Mouse (Mus musculus): Measurements from ENCODE around the gene Znrf3.

Znrf3 gene

DNA sequence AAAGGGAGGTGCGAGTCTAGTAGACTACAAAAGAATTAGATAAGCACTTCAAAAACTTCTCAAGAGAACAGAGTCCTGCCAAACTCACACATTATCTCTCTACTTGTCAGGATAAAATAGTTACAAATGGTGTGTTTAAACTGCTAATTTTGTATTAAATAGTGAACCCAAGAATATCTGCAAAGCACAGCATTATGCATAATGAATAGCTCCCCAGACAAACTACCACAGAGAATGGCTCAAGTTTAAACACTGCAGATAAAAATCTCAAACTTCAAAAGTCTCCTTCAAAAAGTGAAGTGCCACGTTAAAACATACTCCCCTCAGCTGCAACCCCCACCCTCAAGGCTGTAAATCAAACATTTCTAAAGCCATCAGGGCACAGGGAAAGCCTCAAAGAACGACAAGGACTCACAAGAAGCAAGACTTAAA lies 2.0 kb downstream of the Znrf3 start:
- no peak for DNase-seq (ENCODE audit: low spot score)

DNA sequence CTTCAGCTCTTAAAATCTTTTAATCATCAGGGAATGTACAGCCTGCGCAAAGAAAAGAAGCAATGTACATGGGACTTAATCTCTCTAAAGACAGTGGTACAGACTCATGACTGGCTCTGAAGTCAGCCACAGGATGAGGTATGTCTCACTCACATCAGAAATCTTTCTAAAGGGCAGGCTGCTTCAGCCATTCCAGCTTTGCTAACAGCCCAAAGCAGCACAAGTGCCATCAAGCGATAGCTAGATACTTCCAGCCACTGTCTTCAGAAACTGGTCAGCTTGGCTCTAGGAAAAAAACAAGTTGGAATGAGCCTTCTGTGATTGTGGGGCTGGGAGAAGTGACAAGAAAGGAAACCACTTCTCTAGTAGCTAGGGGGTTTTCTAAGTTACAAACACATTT lies 7.0 kb downstream of the Znrf3 start:
- no peak for DNase-seq (ENCODE audit: low spot score)

DNA sequence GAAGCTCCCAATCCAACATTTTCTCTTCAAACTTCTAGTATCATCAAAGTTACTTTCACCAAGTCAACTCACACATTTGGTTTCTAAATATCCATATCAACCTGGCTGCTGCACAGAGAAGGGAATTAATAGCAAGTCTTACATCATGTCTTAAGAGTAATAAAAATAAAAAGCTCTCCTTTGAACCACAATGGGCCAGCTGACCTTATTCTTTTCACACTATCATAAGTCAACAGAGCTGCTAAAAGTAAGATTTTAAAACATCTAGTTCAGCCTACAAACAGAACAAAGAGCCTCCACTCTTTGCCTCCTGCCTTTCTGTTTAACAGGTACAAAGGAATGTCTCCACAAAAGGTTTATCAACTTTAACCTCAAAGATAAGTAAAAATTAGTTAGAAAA lies 7.7 kb downstream of the Znrf3 start:
- DNase-seq (ENCODE audit: low spot score) = no peak

DNA sequence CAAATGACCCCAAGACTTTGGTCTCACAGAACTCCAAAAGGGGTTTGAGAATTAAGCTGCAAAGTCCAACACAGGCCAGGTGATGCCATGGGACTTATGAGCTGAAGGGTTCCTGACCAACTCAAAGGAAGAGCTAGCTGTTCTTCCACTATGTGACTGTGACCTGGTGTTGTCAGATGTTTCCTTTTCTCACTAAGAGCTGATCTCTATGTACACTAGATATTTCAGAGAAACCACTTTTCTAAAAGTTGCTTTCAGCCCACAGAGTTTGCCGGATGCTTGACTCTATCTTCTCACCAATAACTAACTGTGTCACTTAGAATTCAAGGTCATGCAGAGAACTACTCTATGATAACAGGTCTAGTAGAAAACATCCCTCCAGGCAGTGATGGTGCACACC lies 9.2 kb downstream of the Znrf3 start:
- no peak for DNase-seq (ENCODE audit: low spot score)

DNA sequence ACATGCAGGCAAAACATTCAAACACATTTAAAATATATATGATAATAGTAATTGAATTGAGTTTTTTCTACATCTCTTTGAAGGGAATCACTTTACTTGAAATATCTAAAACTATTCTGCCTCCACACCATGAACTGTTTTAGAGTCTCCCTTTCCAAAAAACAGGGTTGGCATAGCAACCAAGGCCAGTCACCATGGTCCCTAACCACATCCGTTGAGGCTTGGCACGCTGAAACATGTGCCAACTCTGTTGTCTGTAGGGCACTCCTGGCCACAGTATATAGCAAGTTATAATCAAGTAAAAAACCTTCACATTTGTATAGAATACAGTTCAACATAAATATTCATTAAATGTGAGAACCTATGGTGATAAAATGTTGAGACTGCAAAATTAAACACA lies 12.3 kb downstream of the Znrf3 start:
- DNase-seq (ENCODE audit: low spot score) = no peak

DNA sequence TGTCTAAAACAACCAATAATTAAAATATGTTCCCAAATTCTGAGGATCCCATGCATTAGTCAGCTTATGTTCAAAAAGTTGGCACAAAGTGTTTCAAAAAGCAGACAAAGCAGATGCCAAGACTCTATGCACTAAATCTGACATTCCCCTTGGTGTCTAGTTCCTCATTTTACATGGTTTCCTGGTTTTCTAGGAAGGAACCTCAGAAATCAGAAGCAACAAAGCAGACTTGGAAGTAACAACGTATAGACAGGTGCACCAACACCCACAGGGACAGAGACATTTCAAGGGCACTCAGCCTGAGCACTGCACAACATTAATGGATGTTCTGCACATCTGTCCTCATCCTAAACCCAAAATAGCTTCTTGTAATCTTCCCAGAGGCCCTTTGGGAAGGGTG lies 13.8 kb downstream of the Znrf3 start:
- DNase-seq (ENCODE audit: low spot score) = no peak

DNA sequence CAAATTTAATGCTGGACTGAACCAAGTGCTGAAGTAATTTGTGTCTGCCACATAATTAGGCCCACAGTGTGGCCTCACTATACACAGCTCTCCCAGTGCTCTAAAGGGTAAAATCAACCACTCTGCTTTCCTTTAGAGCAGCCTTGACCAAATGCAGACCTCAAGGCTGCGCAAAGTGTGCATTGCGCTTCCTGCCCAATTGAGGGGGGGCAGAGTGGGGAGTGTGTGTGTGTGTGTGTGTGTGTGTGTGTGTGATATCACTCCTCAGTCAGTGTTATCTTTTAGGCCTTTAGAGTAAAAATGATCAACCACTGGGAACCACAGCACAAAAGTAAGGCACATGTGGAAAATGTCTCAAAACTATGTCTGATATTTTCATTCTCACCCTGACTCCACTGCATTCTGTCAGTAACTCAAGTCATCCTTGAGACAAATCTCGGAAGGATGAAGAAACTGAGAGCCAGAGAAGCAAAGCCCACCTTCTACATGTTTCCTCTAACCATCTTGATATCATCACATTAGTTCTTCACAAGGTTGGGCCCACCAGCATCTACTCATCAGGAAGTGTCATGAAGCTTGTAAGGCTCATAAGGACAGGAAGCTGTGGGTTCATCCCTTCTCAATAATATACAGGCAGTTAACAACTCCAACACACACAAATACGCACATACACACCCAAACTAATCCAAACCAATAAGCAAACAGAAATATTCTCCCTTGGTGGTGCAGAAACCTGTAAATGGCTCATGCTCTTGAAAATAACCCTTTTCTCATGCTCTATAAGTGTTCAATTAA lies 15.1 kb downstream of the Znrf3 start:
- DNase-seq (ENCODE audit: low spot score) = no peak

DNA sequence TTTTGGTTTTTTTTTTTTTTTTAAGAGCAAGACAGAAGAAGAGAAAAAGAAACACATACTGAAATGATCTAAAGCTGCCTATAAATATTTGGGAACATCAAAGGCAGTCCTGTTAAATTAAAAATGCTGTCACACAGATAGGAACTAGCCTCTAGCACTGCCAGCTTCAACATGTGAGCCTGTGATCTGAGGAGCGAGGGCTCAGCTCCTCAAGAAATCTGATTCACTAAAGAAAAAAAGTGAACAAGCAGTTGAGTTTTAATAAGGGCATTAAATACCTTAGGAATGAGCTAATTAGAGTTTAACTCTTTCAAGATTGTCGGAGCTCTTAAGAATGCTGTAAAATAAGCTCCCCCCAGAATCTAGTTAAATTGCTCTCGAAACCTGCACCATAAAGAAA lies 17.4 kb downstream of the Znrf3 start:
- no peak for DNase-seq (ENCODE audit: low spot score)

DNA sequence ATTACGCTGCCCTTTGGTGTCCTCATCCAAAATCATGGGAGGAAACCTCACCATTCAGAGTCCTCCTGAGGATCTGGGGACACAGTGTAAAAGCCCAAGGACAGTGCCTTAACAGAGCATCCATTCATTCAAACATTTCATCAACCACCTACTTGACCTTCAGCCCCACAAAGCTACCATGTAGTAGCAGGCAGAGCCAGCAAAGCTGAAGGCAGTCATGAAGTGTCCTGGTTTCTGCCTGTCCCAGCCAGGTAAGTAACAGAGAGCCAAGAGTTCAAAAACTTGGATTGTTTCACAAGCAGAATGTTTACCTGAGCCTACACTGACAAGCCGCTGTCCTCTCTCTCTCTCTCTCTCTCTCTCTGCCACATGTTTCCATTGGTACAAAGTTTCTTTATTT lies 18.3 kb downstream of the Znrf3 start:
- no peak for DNase-seq (ENCODE audit: low spot score)

DNA sequence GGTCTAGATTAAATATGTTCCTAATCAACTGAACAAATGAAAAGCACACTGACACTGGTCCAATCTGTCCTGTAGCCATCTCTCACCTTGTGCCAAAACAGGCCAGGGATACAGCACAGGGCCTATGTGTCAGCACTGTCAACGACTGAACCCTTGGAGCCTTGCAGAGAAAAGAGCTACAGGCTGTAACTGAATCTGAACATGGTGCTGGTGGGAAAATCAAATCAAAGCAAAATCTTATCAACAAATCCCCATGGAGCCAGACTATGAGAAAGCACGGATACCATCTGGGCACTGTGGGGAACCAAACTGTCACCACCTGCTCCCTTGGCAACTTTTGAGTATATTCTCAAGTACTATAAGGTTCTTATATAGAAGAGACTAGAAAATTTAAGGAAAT lies 19.5 kb downstream of the Znrf3 start:
- no peak for DNase-seq (ENCODE audit: low spot score)

DNA sequence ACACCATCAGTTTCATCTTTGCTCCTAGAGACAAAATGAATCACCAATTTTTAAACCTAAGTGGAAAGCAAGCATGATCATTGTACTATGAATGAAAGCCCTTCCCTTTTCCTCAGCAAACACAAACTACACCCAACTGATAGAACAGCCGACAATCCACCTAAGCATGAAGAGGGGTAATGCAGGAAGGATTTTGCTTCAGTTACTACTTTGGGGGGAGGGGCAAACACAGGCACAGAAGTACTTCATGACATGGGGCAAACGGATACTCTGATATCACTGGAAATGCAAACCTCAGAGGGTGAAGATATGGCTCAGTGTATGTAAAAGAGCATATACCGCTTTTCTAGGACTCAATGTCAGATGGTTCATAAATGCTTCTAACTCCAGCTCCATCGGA lies 20.5 kb downstream of the Znrf3 start:
- no peak for DNase-seq (ENCODE audit: low spot score)

DNA sequence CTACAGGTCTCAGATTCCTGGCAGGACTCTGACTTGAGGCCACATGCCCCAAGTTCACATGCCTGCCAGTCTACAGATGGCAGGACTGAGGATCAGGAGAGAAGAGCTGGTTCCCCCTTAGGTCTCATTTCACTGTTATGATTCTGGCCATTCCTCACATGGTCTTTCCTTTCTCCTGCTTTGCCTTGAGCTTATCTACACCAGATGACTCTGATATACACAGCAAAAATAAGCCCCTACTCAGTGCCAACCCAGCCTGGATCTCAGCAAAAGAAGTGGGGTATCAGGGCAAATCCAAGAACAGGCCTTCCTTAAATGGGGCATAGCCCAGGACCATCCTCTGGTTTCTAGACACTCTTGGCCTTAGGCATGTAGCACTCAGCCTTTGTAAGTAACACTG lies 21.6 kb downstream of the Znrf3 start:
- no peak for DNase-seq (ENCODE audit: low spot score)

DNA sequence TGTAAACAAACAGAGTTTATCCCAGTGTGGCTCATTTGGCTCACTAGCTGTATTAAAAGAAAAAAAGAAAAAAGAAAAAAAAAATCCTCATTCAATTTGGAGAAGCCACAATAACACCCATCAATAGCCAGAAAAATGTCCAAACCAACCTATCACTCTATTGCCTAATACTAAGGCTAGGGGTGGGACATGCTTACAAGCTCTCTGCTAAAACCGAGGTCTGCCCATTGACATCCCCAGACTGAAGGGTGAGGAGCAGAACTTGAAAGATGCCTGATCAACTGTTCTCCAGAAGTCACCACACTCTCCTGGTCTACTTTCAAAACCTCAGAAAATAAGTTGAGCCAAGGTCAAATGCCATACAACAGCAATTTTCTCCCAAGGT lies 22.4 kb downstream of the Znrf3 start:
- DNase-seq (ENCODE audit: low spot score) = no peak

DNA sequence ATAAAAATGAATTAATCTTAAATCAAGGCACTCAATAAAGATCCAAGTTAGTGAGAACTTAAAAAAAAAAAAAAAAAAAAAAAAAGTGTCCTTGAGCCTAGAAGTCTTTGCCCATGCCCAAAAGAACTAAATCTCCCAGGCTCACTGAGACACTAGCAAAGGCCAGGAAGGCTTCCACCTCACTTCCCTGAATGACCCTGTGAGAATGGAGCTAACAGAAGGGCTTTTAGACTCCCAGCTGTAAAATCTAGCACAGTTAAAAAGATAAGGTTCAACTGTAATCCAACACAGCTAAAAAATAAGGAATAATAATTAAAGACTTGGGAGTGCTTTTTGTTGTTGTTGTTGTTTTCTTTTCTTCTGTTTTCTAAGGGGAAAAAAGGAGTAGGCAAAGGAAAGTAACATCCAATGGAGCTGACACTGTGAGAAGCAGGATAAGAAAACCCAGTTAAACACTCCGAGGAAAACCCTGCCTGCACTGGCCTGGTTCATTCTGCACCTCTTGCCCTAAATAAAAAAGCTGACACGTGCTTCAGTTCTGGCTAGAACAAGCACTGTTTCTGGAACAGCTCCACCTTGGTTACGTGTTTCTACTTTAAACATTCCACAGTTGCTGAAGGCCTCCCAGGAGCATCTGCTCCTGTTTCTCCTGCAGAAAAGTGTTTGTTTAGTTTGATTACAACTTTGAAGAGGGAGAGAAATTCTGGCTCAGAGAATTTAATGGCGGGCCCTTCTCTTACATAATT lies 23.0 kb downstream of the Znrf3 start:
- DNase-seq (ENCODE audit: low spot score) = no peak

DNA sequence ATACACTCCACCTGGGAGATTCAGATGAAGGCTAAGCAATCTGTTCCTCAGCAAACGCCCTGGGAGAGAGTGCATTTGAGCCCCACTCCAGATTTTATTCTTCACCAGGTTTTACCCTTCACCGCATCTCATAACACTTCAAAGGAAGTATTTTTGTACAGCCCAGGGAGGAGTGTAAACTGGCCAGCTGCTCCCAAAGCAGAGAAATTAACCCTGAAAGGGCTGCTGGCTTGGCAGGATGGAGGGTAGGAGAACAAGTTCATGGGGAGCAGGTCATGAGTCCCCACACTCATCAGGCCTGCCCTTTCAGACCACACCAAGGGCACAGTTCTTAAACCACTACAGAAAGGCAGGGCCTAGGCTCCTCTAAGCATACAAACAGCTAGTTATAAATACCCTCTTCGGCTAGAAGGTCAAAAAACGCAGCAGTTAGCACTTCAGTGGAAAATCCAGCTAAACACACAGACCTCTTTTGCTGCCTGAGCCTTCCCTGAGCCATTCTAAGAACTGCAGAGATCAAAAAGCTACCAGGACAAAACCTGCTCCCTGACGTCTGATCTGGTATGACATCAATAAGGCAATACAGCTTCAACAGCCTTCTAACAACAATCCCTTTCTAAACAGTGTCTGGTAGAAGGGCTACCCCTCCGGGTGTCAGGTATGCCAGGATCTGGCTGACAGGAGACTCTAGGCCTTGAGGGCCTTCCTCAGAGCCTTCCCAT lies 28.9 kb downstream of the Znrf3 start:
- DNase-seq (ENCODE audit: low spot score) = no peak

DNA sequence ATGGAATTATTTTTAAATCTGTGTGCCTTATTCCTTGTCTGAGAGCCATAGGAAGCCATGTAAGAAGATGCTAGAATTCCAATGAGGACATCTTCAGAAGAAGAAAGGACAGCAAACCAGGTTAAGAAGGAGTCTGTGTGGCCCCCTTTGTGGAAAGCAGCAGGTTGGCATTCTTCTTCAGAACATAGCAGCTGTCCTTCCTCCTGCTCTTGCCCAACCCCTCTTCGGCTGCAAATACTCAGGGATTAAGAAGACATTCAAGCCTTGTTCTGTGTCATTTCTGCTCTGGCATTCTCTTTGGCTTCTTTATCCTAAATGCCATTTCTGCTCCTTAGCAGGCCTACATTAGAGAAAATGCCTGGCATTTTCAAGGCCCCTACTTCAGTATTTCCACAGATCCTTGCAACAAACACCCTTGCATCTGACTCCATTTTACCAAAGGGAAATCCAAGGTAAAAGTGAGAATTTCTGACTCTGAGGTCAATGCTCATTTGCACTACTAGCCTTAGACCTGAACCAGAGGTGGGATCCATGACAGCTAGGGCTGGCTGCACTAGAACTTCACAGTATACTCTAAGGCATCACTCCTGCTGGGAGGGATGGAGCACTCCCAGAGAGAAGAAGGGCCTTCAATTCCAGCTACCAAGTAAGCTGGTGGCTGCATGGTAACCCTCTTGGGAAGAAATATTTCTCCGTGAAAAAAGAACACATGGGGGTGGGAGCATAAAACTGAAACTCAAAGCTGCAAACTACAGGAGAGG lies 29.6 kb downstream of the Znrf3 start:
- no peak for DNase-seq (ENCODE audit: low spot score)

DNA sequence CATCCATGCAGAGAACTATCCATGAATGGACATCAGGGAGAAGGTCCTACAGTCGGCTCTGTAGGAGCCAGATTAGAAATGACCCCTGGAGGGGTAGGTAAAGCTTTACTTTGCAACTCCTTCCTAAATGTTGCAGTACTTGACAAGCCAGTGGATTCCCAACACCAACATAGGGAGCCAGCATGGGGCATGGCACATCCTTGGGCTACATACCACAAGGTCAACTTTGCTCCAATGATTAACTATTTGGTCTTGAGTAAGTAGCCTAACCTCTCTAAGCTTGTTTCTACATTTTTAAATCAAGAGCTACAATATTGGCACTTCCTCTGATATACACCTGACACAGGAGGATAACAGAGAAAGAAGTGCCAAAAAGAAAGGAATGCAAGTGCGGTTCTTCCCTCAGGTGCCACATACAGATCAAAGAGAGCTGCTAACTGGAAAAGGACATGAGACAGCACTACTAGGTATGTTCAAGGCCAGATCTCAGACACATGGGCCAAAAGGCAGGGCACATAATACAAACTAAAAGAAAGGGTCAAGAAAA lies 31.9 kb downstream of the Znrf3 start:
- DNase-seq (ENCODE audit: low spot score) = no peak

DNA sequence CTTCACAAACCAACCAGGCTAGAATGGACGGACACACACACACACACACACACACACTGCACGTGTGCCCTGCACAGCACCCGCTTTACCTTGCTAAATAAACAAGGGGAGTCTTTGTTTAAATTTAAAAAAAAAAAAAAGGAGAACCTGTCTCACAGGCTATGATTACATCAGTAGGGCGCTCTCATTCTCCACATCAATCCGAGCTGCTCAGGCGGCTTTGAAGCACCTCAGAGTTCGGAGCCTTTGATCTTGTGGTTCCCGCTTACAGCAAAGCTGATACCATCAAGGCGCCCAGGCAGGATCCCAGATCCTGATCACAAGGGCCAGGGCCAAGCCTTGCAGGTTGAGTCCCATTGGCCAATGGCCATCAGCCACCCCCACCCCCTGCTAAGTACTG lies 33.1 kb downstream of the Znrf3 start:
- DNase-seq (ENCODE audit: low spot score) = no peak

DNA sequence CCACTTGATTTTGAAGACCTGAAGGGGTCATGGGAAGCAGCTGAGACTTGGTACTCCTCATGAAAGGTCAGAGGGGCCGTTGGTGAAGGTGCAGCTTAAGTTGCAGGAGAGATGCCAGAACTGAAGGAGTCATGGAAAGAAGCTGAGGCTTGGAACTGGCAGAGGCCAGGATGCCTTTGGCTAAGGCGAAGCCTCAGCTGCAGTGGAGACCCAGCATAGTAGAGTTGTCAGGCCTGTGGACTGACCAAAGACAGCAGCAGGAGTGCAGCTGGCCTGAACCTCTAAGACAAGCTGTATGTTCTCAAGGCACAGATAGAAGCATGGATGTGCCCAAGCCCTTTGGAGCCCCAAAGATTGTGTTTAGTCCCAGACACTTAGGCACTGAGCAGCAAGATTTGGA lies 40.5 kb downstream of the Znrf3 start:
- DNase-seq (ENCODE audit: low spot score) = no peak

DNA sequence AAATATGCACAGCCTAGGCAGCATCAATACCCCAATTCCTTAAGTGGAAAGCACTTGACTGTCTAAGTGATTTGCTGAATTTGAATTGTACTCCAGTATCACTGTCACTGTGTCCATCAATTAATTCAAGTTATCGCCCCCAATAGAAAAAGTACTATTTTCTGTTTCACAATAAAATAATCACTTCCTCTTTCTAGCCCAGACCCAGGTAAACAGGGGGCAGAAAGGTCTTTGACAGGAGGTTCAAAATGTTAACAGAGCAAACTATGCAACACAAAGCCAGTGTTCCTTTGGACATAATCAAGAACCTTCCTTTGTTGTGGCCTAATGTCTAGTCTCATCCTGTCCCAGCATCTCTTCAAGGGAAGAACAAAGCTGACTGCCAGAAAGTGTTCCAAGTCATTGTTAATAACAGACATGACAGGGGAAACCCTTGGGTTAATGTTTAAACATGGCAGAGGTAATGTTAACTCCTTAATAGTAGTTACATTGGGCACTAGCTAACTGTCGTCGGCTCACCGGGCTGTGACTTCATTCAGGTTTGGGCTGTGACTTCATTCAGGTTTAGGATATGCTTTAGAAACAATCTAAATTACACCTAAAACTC lies 42.4 kb downstream of the Znrf3 start:
- no peak for DNase-seq (ENCODE audit: low spot score)

DNA sequence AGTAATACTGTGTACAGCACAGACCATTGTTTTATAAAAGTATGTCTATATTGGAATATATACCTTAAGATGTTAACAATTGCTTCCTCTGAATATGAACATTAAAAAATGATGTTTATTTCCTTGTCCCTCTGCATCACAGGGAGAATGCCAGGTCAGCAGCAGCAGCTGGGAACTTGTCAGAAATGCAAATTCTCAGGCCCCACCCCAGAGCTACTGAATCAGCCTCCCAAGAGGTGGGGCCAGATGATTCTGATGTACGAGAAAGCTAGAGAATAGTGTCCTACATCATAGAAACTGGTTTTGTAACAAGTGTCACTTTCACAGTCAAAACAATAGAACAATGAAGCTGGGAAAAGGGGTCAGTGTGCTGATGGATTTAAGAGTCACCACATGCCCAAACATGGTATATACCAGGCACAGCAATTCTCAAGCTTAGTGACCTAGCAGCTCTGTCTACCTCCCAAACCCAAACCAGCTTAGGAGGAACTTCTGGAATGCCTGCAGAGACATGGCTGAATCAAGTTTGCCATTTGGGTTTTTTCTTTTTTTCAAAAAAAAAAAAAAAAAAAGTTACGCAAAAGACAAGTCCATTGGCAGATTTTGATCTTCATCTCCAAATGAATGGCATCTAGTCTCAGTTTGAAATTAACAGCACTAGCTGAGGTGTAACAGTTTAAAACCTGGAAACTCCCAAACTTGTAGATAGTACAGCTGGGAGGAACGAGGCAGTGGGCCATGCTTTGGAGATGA lies 46.2 kb downstream of the Znrf3 start:
- DNase-seq (ENCODE audit: low spot score) = no peak

Data from ovary, postnatal 10 days (tissue).